Comparison of ENCODE assay signal across 7 mouse cellular contexts in the genomic region with DNA sequence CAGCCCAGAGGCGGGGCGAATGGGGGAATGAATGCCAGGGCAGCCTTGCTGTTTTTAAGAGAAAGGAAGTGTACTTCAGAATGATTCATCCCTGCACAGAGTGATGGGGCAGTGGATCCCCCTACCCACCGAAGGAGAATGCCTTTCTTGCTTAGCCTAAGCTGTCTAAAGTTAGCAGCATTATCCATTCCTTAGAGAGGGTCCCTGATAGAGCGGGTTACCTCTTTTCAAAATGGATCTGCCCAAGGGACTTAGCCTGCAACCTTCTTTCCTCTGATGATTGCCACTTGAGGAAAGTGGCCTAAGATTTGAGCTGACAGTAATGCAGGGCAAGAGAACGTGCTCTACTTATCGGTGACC.
A peak's percentile ranks its signal among the peaks of the same experiment; 100 is the strongest.
DNase-seq lines count a peak whose midpoint lies in the region; ATAC-seq and TF ChIP-seq lines count a peak whose summit lies in the region.

No protein-coding gene starts in this region.

- no peak for ATAC-seq in liver, embryonic 12.5 days
- no peak for ATAC-seq in liver, postnatal 0 days
- no peak for ATAC-seq in hindbrain, embryonic 15.5 days (ENCODE audit: low FRiP score, low read depth)
- no peak for ATAC-seq in midbrain, embryonic 16.5 days

- no peak overlapping the region for H3K4me3 ChIP-seq in liver, embryonic 12.5 days
- H3K4me3 ChIP-seq in liver, postnatal 0 days (ENCODE audit: low read depth, low read length), result no peak overlapping the region
- H3K4me3 ChIP-seq in forebrain, embryonic 10.5 days, result peak overlapping the region; percentile 51; the same call in 1 of the 2 replicates
- H3K4me3 ChIP-seq in hindbrain, embryonic 15.5 days, result peak overlapping the region; percentile 36
- H3K4me3 ChIP-seq in midbrain, embryonic 16.5 days (ENCODE audit: low read depth, low read length), result peak overlapping the region; percentile 36

- peak overlapping the region; percentile 58; the same call in 1 of the 2 replicates for H3K4me2 ChIP-seq in liver, embryonic 12.5 days
- H3K4me2 ChIP-seq in liver, postnatal 0 days (ENCODE audit: low read depth, low read length), result no peak overlapping the region
- H3K4me2 ChIP-seq in hindbrain, embryonic 15.5 days, result peak overlapping the region; percentile 65
- peak overlapping the region; percentile 57 for H3K4me2 ChIP-seq in midbrain, embryonic 16.5 days (ENCODE audit: low read length)

- intact Hi-C loops in left cerebral cortex, postnatal 25 days (cut with DNase I), result loop anchor here (1.0 to 10.0 kb wide), 2 partner anchors 113 to 520 kb away; no protein-coding TSS in a partner anchor

- no peak for TF ChIP-seq CTCF in liver, postnatal 0 days (IDR thresholded peaks at IDR 0.05; ENCODE audit: low read depth)

- H3K27ac ChIP-seq in liver, embryonic 12.5 days, result no peak overlapping the region
- H3K27ac ChIP-seq in liver, postnatal 0 days (ENCODE audit: low read depth), result no peak overlapping the region
- H3K27ac ChIP-seq in forebrain, embryonic 10.5 days, result peak overlapping the region; percentile 84
- no peak overlapping the region for H3K27ac ChIP-seq in hindbrain, embryonic 15.5 days (replicated peaks)
- no peak overlapping the region for H3K27ac ChIP-seq in midbrain, embryonic 16.5 days (ENCODE audit: low read length)

- DNase-seq in liver, postnatal 0 days, result no peak
- DNase-seq in forebrain, embryonic 10.5 days (ENCODE audit: extremely low spot score, low spot score), result no peak
- DNase-seq in spleen, adult 18-20 months, result no peak
- no peak for DNase-seq in left cerebral cortex, postnatal 25 days (ENCODE audit: low spot score in 2 of 2)

- H3K36me3 ChIP-seq in liver, embryonic 12.5 days, result no peaks in the 10 kb centered on the region
- H3K36me3 ChIP-seq in liver, postnatal 0 days (replicated peaks; ENCODE audit: insufficient read depth, low read length), result no peaks in the 10 kb centered on the region
- no peaks in the 10 kb centered on the region for H3K36me3 ChIP-seq in forebrain, embryonic 10.5 days (replicated peaks)
- no peaks in the 10 kb centered on the region for H3K36me3 ChIP-seq in hindbrain, embryonic 15.5 days
- no peaks in the 10 kb centered on the region for H3K36me3 ChIP-seq in midbrain, embryonic 16.5 days (ENCODE audit: control insufficient read depth, insufficient read depth, low read length)

- H3K27me3 ChIP-seq in liver, embryonic 12.5 days (replicated peaks), result peaks cover 53% of the 10 kb centered on the region
- peaks cover 4% of the 10 kb centered on the region; the same call in 1 of the 2 replicates for H3K27me3 ChIP-seq in liver, postnatal 0 days (ENCODE audit: insufficient read depth, low read length)
- H3K27me3 ChIP-seq in forebrain, embryonic 10.5 days (ENCODE audit: poor library complexity, severe bottlenecking), result peaks cover 93% of the 10 kb centered on the region
- H3K27me3 ChIP-seq in hindbrain, embryonic 15.5 days, result peaks cover 10% of the 10 kb centered on the region; the same call in 1 of the 2 replicates
- H3K27me3 ChIP-seq in midbrain, embryonic 16.5 days (ENCODE audit: control insufficient read depth, insufficient read depth, low read depth, low read length), result peaks cover 3% of the 10 kb centered on the region; the same call in 1 of the 2 replicates

- 44% methylated on average over 6 of the region's 6 CpGs for WGBS in liver, embryonic 12.5 days (ENCODE audit: insufficient replicate concordance)
- WGBS in liver, postnatal 0 days (ENCODE audit: insufficient replicate concordance), result 45% methylated on average over 6 of the region's 6 CpGs
- WGBS in forebrain, embryonic 10.5 days, result 49% methylated on average over 6 of the region's 6 CpGs
- WGBS in hindbrain, embryonic 15.5 days, result 50% methylated on average over 5 of the region's 6 CpGs
- WGBS in midbrain, embryonic 16.5 days, result 40% methylated on average over 6 of the region's 6 CpGs

- no peaks in the 10 kb centered on the region for H3K9me3 ChIP-seq in liver, embryonic 12.5 days (replicated peaks)
- H3K9me3 ChIP-seq in liver, postnatal 0 days (ENCODE audit: low read length), result no peaks in the 10 kb centered on the region
- no peaks in the 10 kb centered on the region for H3K9me3 ChIP-seq in forebrain, embryonic 10.5 days
- no peaks in the 10 kb centered on the region for H3K9me3 ChIP-seq in hindbrain, embryonic 15.5 days
- no peaks in the 10 kb centered on the region for H3K9me3 ChIP-seq in midbrain, embryonic 16.5 days (replicated peaks; ENCODE audit: control insufficient read depth, low read length, poor library complexity, severe bottlenecking)

- H3K4me1 ChIP-seq in liver, embryonic 12.5 days, result no peaks in the 10 kb centered on the region
- H3K4me1 ChIP-seq in liver, postnatal 0 days (ENCODE audit: insufficient read depth), result no peaks in the 10 kb centered on the region
- peaks cover 26% of the 10 kb centered on the region for H3K4me1 ChIP-seq in forebrain, embryonic 10.5 days
- H3K4me1 ChIP-seq in hindbrain, embryonic 15.5 days (replicated peaks), result peaks cover 9% of the 10 kb centered on the region; the same call in 1 of the 2 replicates
- H3K4me1 ChIP-seq in midbrain, embryonic 16.5 days (ENCODE audit: control insufficient read depth, insufficient read depth, low read length), result no peaks in the 10 kb centered on the region

- no peak for TF ChIP-seq EP300 in liver, postnatal 0 days (IDR thresholded peaks at IDR 0.05; ENCODE audit: low read depth)

- no peak overlapping the region for H3K9ac ChIP-seq in liver, embryonic 12.5 days
- H3K9ac ChIP-seq in liver, postnatal 0 days (replicated peaks), result no peak overlapping the region
- no peak overlapping the region for H3K9ac ChIP-seq in hindbrain, embryonic 15.5 days
- no peak overlapping the region for H3K9ac ChIP-seq in midbrain, embryonic 16.5 days (ENCODE audit: low read depth, low read length)

Comparison
In these comparisons a context has a peak if more than half of its experiments do, and no peak if none do; other contexts are left out.
1. H3K4me3 ChIP-seq: peak in forebrain, embryonic 10.5 days (single experiment), hindbrain, embryonic 15.5 days (single experiment) and midbrain, embryonic 16.5 days (single experiment); none in liver, embryonic 12.5 days (single experiment) and liver, postnatal 0 days (single experiment).